Mouse (Mus musculus) limb, embryonic 15.5 days (tissue): ENCODE results near the gene Plscr4. TPM values are rescaled to one million over a fixed set of nuclear protein-coding genes. Genes with fewer than 3 reads are reported as not detected.

Experiments used
- ATAC-seq: fragments of 200-750 bp; cut with Nextera tagmentation; 2 replicates; pipeline ENCODE4 v1.8.0; 2017; ENCODE audit warnings: low read depth, moderate TSS enrichment; ENCODE audit not compliant: insufficient number of reproducible peaks, low FRiP score, low TSS enrichment
- H3K27ac ChIP-seq: fragments of 300-500 bp; sonication (generic); 2 replicates; pipeline ENCODE4 v1.5.1; 2015; ENCODE audit warnings: moderate library complexity, mild to moderate bottlenecking, inconsistent platforms
- H3K27me3 ChIP-seq: fragments of 300-500 bp; sonication (generic); 2 replicates; pipeline ENCODE4 v1.6.1; 2015; ENCODE audit warnings: inconsistent platforms
- H3K36me3 ChIP-seq: fragments of 300-500 bp; sonication (generic); 2 replicates; pipeline ENCODE4 v1.6.1; 2015; ENCODE audit warnings: inconsistent platforms
- H3K4me1 ChIP-seq: fragments of 300-500 bp; sonication (generic); 2 replicates; pipeline ENCODE4 v1.6.1; 2015; ENCODE audit warnings: inconsistent platforms
- H3K4me2 ChIP-seq: fragments of 300-500 bp; sonication (generic); 2 replicates; pipeline ENCODE4 v1.6.1; 2015; ENCODE audit warnings: mild to moderate bottlenecking, inconsistent platforms
- H3K4me3 ChIP-seq: fragments of 300-500 bp; sonication (generic); 2 replicates; pipeline ENCODE4 v1.5.1; 2015; ENCODE audit warnings: mild to moderate bottlenecking, inconsistent platforms
- H3K9ac ChIP-seq: fragments of 300-500 bp; sonication (generic); 2 replicates; pipeline ENCODE4 v1.6.1; 2015; ENCODE audit warnings: inconsistent platforms
- H3K9me3 ChIP-seq: fragments of 300-500 bp; sonication (generic); 2 replicates; pipeline ENCODE4 v1.6.1; 2016; ENCODE audit warnings: inconsistent platforms
- WGBS: fragments of 180-500 bp; shearing (Covaris S2); methylation state at CpG from one replicate; pipeline ENCODE4 v1.1.7; 2015; 5-methylcytosine and 5-hydroxymethylcytosine counted together
- polyA plus RNA-seq: library from polyadenylated mRNA; unstranded; fragments of >200 nt; fragmentation: Nextera tagmentation; extraction: Ambion mirVana; gene quantifications from 2 replicates; pipeline ENCODE4 v1.2.1, GENCODE M21; 2015

Plscr4 gene
- polyA plus RNA-seq = 3.5 and 4.5 TPM in 2 replicates

DNA sequence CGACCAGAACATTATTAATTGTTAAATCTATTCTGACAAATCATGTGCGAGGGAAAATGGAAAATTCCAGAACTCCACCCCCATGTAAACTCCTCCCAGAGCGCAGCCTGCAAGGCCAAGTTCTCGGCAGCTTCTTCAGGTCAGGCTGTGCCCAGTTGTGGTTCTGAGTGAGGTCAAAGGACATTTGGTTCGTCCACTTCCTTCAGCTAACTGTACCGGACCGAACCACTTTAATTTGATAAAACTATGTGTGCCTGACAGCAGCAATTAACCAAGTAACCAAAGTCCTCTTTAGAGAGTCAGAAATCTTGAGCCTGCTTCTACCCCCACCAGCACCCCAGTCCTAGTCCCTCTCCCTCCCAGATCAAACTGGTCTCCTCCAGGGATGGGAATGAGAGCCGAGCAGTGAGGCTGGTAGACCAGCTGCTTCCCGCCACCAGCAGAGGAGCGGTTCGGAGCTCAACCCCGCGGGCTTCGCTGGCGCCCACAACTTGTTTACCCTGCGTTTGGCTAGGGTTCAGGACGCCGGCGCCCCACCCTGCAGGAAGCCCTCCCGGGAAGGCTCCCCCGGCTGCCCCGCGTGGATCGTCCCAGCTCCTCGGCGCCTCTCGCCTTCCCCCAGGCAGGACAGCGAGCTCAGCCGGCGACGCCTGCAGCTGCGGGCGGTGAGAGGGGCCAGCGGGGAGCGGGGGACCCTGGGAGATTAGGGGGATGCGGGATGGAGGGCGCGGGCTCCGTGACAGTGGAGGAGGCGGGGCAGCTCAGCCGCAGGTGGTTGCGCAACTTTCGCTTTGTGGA, at the start of gene Plscr4:
Gene Plscr4 (plus strand): TSS at position 113 of the 798 bp plus-strand sequence.
- peak within 1 kb of the TSS; percentile 93 for H3K4me2 ChIP-seq
- no peaks in the 10 kb centered on the region for H3K36me3 ChIP-seq
- peak within 1 kb of the TSS; percentile 66 for H3K4me3 ChIP-seq
- H3K9ac ChIP-seq = peak within 1 kb of the TSS; percentile 64
- ATAC-seq = 0 out of 2 replicates have a peak, but pooled peaks have one; percentile 48
- no peaks in the 10 kb centered on the region for H3K4me1 ChIP-seq
- 8% methylated on average over 43 of the region's 43 CpGs for WGBS
- H3K27me3 ChIP-seq = no peaks in the 10 kb centered on the region
- no peaks in the 10 kb centered on the region for H3K9me3 ChIP-seq
- peak within 1 kb of the TSS; percentile 50; the same call in 1 of the 2 replicates for H3K27ac ChIP-seq

DNA sequence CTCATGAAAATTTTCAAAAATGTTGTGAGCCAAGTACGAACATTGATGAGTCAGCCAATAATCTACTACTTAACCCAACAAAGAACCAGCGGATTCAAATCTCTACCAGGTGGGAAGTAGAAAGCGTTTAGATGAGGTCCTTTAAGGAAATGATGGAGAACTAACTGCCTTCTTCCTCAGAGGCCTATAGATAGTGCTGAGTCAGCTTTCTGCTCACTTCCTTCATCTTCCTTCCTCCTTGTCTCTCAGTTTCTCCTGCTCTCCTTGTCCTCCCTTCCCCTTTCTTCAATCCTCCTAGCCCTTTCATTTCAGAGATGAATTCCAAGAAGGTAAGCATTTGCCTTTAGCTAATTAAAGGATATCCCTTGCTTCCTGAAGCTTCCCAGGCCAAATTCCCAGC, 46.9 kb upstream of the Plscr4 start:
- Histone ChIP-seq H3K36me3 (no peaks in the 10 kb centered on the region), H3K4me1 (no peaks in the 10 kb centered on the region), H3K27ac (no peak overlapping the region), H3K4me2 (no peak overlapping the region), H3K27me3 (no peaks in the 10 kb centered on the region), H3K4me3 (no peak overlapping the region), H3K9me3 (no peaks in the 10 kb centered on the region), H3K9ac (no peak overlapping the region)
- ATAC-seq = no peak
- 89% methylated on average over 3 of the region's 3 CpGs for WGBS

- no peak for ATAC-seq
- H3K4me2 ChIP-seq = no peak overlapping the region
These were observed 45.1 kb upstream of the Plscr4 start for GRCm38 (mm10) chr9:92412045-92412444.

GRCm38 (mm10) chr9:92413684-92414083, 43.5 kb upstream of the Plscr4 start:
- 74% methylated on average over 3 of the region's 3 CpGs for WGBS
- Histone ChIP-seq H3K36me3 (no peaks in the 10 kb centered on the region), H3K4me2 (no peak overlapping the region), H3K27me3 (no peaks in the 10 kb centered on the region), H3K9me3 (no peaks in the 10 kb centered on the region), H3K4me3 (no peak overlapping the region), H3K4me1 (no peaks in the 10 kb centered on the region), H3K27ac (peak overlapping the region; percentile 14; the same call in 1 of the 2 replicates), H3K9ac (no peak overlapping the region)
- no peak for ATAC-seq

More at GRCm38 (mm10) chr9:92412045-92412444, 45.1 kb upstream of the Plscr4 start:
- Histone ChIP-seq H3K9ac (no peak overlapping the region), H3K36me3 (no peaks in the 10 kb centered on the region), H3K27ac (peak overlapping the region; percentile 22; the same call in 1 of the 2 replicates), H3K9me3 (no peaks in the 10 kb centered on the region), H3K4me3 (no peak overlapping the region), H3K4me1 (no peaks in the 10 kb centered on the region), H3K27me3 (no peaks in the 10 kb centered on the region)
- 44% methylated on average over 2 of the region's 2 CpGs for WGBS

DNA sequence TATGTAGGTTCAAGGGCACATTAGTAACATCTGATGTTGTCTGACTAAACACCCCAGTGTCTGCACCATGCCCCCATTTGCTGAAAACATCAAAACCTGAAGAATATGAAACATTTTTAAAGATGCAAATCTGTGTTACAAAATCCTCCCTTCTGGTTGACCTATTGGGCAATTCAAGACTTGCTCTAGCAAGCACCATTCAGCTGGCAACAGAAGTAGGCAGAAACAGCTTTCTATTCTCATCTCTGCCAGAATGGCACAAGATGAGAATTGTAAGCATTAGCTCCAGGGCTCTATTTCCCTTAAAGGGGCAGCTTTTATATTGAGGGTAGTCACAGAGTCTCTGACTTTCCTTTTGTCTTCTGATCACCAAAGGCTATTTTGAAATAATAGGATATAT, 19.4 kb upstream of the Plscr4 start:
- ATAC-seq = no peak
- H3K36me3 ChIP-seq = no peaks in the 10 kb centered on the region
- no peak overlapping the region for H3K4me3 ChIP-seq

GRCm38 (mm10) chr9:92441468-92441867, 15.7 kb upstream of the Plscr4 start:
- Histone ChIP-seq H3K4me2 (no peak overlapping the region), H3K9ac (no peak overlapping the region), H3K9me3 (no peaks in the 10 kb centered on the region), H3K27ac (no peak overlapping the region), H3K36me3 (no peaks in the 10 kb centered on the region), H3K4me1 (no peaks in the 10 kb centered on the region), H3K27me3 (no peaks in the 10 kb centered on the region), H3K4me3 (no peak overlapping the region)
- WGBS = 80% methylated on average over 4 of the region's 4 CpGs
- no peak for ATAC-seq

More for the DNA sequence above, 19.4 kb upstream of the Plscr4 start:
- Histone ChIP-seq H3K9me3 (no peaks in the 10 kb centered on the region), H3K27me3 (no peaks in the 10 kb centered on the region), H3K4me2 (no peak overlapping the region), H3K9ac (no peak overlapping the region), H3K4me1 (no peaks in the 10 kb centered on the region), H3K27ac (no peak overlapping the region)

GRCm38 (mm10) chr9:92444536-92444935, 12.6 kb upstream of the Plscr4 start:
- Histone ChIP-seq H3K4me3 (no peak overlapping the region), H3K4me2 (no peak overlapping the region), H3K9ac (no peak overlapping the region), H3K4me1 (no peaks in the 10 kb centered on the region), H3K36me3 (no peaks in the 10 kb centered on the region), H3K27ac (no peak overlapping the region), H3K27me3 (no peaks in the 10 kb centered on the region), H3K9me3 (no peaks in the 10 kb centered on the region)
- ATAC-seq = no peak

DNA sequence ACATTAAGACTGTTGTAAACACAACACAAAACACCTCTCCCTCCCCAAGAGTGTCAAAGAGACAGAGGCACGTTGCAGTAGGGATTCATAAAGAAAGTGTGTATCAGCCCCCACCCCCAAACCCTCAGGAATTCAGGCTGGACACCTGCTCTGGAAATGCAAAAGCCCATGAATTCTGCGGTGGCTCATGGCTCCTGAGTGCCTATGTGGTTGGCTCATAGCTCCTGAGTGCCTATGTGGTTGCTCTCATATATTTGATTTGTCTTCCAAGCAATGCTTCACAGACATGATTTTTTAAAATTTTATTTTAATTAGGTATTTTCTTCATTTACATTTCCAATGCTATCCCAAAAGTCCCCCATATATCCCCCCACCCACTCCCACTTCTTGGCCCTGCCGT, 568 bp upstream of the Plscr4 start:
- no peak for ATAC-seq
- WGBS = 46% methylated on average over 3 of the region's 3 CpGs
- Histone ChIP-seq H3K4me2 (no peak overlapping the region), H3K27ac (no peak overlapping the region), H3K27me3 (no peaks in the 10 kb centered on the region), H3K9ac (no peak overlapping the region), H3K9me3 (no peaks in the 10 kb centered on the region), H3K36me3 (no peaks in the 10 kb centered on the region), H3K4me1 (no peaks in the 10 kb centered on the region), H3K4me3 (no peak overlapping the region)

- H3K27ac ChIP-seq = no peak overlapping the region
- no peaks in the 10 kb centered on the region for H3K9me3 ChIP-seq
- H3K4me3 ChIP-seq = peak overlapping the region; percentile 66
- peak overlapping the region; percentile 93 for H3K4me2 ChIP-seq
- ATAC-seq = 0 out of 2 replicates have a peak, but pooled peaks have one; percentile 7
- H3K4me1 ChIP-seq = no peaks in the 10 kb centered on the region
- no peaks in the 10 kb centered on the region for H3K36me3 ChIP-seq
- 2% methylated on average over 5 of the region's 5 CpGs for WGBS
- H3K9ac ChIP-seq = peak overlapping the region; percentile 64
- H3K27me3 ChIP-seq = no peaks in the 10 kb centered on the region
These were observed 858 bp downstream of the Plscr4 start for GRCm38 (mm10) chr9:92458059-92458402.

- Histone ChIP-seq H3K27me3 (no peaks in the 10 kb centered on the region), H3K27ac (no peak overlapping the region), H3K9me3 (no peaks in the 10 kb centered on the region), H3K36me3 (no peaks in the 10 kb centered on the region), H3K4me3 (peak overlapping the region; percentile 66; the same call in 1 of the 2 replicates), H3K4me1 (no peaks in the 10 kb centered on the region), H3K4me2 (no peak overlapping the region), H3K9ac (no peak overlapping the region)
- ATAC-seq = no peak
- WGBS = 96% methylated on average over 2 of the region's 2 CpGs
These were observed 1.2 kb downstream of the Plscr4 start for GRCm38 (mm10) chr9:92458418-92458817.

DNA sequence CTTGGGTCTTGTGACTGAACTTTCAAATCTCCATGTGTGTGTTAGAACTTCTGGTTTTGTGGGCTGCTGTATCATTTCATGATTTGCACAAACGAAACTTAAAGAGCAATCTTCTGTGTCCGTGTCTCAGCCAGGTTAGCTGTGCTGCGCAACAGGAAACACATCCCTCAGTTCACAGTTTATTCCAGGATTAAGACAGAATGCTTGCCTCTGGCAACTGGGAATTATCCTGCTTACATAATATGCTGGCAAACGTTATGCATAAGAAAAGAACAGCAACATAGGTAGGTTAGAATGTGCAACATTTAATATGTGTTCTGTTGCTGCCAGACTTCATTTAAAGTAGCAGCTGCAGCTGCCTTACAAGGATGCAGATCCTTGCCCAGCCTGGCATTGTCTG, 10.6 kb downstream of the Plscr4 start:
- Histone ChIP-seq H3K36me3 (no peaks in the 10 kb centered on the region), H3K27me3 (no peaks in the 10 kb centered on the region), H3K9me3 (no peaks in the 10 kb centered on the region), H3K4me2 (no peak overlapping the region), H3K9ac (no peak overlapping the region), H3K4me1 (no peaks in the 10 kb centered on the region), H3K27ac (no peak overlapping the region), H3K4me3 (no peak overlapping the region)
- WGBS = 44% methylated on average over 4 of the region's 4 CpGs
- ATAC-seq = no peak

GRCm38 (mm10) chr9:92472256-92472855, 15.2 kb downstream of the Plscr4 start:
- H3K4me2 ChIP-seq = no peak overlapping the region
- no peaks in the 10 kb centered on the region for H3K36me3 ChIP-seq
- ATAC-seq = no peak
- H3K4me1 ChIP-seq = no peaks in the 10 kb centered on the region
- no peak overlapping the region for H3K4me3 ChIP-seq
- H3K27ac ChIP-seq = no peak overlapping the region
- H3K9me3 ChIP-seq = no peaks in the 10 kb centered on the region
- no peak overlapping the region for H3K9ac ChIP-seq
- H3K27me3 ChIP-seq = no peaks in the 10 kb centered on the region
- WGBS = 78% methylated on average over 5 of the region's 5 CpGs
